Mouse (Mus musculus): Measurements from ENCODE around the gene Gm29094. TPM values are rescaled to one million over a fixed set of nuclear protein-coding genes. Genes with fewer than 3 reads are reported as not detected.
"Not testable (repeated sequence)": the region's sequence is repeated elsewhere in the genome, so short reads cannot be mapped to it uniquely, and the experiment has no call there.

Gene Gm29094
- total RNA-seq, 2 experiments from 2014 or later, result not detected

DNA sequence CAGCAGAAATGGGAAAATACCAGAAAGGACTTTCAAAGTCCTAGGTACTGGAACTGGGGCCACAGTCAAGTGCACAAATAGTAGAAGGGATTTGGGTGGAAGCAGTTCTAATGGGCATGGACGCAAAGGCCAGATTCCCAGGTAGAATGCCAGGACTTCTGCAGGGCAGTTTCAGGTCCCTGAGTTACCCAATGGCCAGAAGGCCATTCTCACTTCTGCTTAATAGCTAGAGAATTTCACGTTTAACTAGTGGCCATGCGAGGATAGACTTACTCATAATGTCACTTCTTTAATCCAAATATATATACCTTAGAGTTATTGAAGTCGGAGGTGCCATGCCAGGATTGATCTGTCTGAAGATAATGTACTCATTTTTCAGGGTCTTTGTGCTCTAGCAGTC lies 38.0 kb downstream of the Gm29094 start:
- intact Hi-C loops (cut with DNase I; ENCODE audit: low total_unique reads); DNase-seq: not testable (repeated sequence)

DNA sequence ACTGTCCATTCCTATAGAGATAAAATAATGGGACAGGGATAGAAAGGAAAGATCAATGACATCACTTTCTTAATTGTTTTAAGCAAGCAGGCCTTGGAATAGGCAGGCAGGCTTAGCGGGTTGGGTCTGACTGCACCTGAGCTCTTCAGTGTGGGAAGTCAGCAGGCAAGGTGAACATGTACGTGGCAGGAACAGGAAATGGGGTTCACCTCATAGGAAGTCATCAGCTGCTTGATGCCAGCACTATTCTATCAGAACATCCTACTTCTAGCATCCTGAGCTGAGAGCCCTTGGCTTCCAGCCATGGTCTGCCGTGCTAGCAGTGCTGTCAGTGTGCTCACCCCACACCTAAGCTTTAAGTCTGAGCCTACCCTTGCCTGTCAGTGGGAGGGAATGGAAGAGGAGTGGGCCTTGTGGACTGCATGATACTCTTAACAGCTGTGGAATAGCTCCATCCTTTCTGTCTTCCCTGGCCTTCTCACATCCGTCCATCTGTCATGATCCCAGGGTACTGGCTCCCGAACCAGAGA lies 39.9 kb downstream of the Gm29094 start:
- intact Hi-C loops (cut with DNase I; ENCODE audit: low total_unique reads); DNase-seq: not testable (repeated sequence)

DNA sequence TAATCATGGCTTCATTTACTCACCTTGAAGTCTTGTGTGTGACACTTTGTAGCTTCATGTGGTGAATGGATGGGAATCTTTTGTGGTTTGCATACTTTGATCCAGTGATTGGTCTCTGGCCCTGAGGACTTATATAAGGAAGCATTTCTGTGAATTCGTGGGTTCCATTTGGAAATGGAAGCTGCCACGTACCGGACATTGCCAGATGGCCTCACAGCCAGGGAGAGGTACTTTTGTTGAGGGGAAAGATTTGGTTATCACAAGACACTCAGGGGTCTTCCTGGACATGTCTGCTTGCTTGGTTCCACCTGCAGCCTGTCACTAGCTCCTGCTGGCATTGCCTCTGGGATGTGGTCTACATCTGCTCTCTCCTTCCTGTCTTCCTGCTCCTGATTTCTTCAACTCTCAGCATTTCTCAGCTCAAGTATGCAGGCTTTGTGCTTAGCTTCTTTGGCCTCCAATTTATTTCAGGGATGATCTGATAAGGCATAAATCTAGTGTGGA lies 41.4 kb downstream of the Gm29094 start:
- DNase-seq; intact Hi-C loops (cut with DNase I; ENCODE audit: low total_unique reads): not testable (repeated sequence)

DNA sequence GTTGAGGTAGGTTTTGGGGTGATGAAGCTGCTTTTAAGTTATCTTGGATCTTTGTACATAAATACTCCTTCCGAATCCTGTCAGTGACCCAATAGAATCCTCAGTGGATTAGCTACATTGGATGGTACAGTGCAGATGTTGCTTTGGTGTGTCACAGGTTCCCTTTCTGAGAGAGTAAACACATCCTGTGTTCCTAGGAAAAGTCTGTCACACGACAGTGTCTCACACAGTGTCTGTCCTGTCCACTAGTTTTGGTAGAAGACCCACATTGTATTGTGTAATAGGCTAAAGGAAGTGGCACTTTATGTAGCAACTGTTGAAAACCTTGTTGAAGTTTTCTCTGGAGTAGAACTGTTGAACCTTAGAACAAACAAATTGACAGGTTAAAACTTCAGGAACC lies 54.2 kb downstream of the Gm29094 start:
- intact Hi-C loops (cut with DNase I; ENCODE audit: low total_unique reads), result no loop called here
- DNase-seq, result no peak

DNA sequence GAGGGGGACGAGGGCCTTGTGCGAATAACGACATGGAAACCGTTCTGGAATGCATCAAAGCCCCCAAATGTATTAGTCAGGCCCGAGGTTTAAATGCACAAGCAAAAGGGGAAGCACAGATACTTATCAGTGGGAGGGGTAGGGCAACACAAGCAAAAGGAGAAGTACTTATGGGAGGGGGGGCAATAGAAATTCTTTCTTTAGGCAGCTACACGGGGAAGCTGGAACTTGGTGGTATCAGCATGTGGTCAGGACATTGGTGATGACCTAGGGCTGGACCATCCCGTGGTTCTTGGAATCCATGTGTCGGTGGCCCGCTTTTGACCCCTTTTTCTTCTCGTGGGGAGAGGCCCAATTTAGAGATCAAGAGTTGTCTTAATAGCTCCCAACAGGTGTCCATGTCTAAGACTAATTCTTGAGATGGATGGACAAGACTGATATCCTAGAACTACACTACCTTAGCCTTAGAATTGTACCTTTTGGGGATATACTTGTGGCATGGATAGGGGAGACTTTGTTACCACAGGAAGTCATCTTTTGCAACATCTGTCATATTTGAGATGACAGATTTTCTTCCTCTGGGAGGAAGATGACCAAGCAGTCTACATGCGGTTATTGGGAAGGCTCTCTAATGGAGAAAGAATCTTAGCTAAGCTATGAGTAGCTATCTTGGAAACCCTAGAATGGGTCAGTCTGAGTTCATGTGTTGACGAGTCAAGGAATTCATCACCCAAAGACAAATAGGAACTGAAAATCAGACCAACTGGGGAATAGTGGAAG lies 57.6 kb downstream of the Gm29094 start:
- intact Hi-C loops (cut with DNase I; ENCODE audit: low total_unique reads), result no loop called here
- DNase-seq, result no peak

DNA sequence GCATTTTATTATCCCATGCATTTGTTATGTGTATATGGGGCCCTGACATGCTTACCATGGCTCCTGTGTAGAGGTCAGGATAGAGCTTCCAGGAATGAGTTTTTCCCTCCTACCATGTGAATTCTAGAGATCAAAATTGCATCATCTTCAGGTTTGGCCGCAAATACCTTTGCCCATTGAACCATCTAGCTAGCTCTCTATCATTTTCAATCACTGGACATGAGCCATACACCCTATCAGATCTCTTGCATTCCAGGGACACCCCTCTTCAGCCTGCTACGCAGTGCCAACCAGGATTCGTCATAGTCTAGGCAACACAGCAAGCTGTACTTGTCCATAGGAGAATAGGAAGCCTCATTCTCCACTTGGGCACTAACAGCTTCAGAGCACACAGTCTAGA lies 64.8 kb downstream of the Gm29094 start:
- no peak for DNase-seq
- intact Hi-C loops (cut with DNase I; ENCODE audit: low total_unique reads), result no loop called here

DNA sequence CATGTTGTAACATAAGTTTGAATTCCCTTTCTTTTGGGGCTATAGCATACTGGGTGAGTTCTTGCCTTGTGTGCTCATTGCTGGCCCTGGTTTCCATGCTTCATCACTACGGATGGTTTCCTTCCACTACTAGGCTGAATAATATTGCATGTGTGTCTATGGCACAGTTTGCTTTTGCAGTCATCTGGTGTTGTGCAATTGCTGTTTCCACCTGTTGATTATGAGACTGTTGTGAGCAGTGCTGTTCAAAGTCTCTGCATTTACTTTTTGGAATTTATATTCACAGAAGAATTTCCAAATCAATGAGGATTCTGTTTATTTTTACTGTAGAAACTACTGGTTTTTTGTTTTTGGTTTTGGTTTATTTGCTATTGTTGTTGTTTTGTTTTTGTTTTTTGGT lies 65.4 kb downstream of the Gm29094 start:
- no peak for DNase-seq
- intact Hi-C loops (cut with DNase I; ENCODE audit: low total_unique reads), result no loop called here

Other genes with a start within 250 kb of the Gm29094 start
- gene Bcl2a1a, start 242.5 kb upstream of the Gm29094 start, total RNA-seq (2021), result under 1 TPM in 1 of 2 experiments, not detected in 1; 0.37 TPM
- under 1 TPM; 0.12 to 0.13 TPM for gene Trim43b, start 106.5 kb upstream of the Gm29094 start, total RNA-seq (2021)
- gene Bcl2a1b, start 170 bp upstream of the Gm29094 start, total RNA-seq (2021), result not detected
- 1 to 10 TPM; 7.2 to 7.7 TPM for gene Mthfs, start 11.3 kb downstream of the Gm29094 start, total RNA-seq (2021)